Mouse (Mus musculus): ENCODE measurements around the gene 2310002L09Rik. TPM values are rescaled to one million over a fixed set of nuclear protein-coding genes. Genes with fewer than 3 reads are reported as not detected.
"Not testable (repeated sequence)": the region's sequence is repeated elsewhere in the genome, so short reads cannot be mapped to it uniquely, and the experiment has no call there.

Gene 2310002L09Rik
- not detected in 2 replicates for polyA plus RNA-seq (2014; fragmentation: Nextera tagmentation; extraction: Ambion mirVana)

DNA sequence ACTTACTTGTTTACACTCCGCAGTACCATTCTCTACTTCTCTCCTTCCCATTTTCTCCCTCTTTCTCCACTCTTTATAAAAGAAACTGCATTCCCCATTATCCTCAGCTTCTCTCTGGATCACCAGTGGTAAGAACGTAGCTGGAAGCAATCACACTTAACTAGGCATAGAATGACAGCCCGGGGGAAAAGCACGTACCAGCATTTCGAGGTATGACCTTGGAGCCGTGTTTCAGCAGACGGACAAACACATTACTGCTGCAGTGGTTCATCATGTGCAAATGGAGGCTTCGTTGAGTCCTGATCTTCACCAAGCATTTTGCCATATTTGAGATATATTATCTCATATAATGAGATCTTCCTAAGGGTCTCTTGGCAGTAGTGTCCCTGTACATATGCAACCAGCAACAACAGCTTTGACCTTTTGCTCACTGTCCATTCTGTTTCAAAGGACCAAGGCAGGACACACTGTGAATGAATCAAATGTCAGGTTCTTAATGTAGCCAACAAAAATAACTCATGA is at the start of gene 2310002L09Rik:
Gene 2310002L09Rik, minus strand, starts transcription at position 472 of the 522 bp plus-strand sequence.
- Histone ChIP-seq H3K9me3 (ENCODE audit: control insufficient read depth, low read length) (no peaks in the 10 kb centered on the region), H3K4me1 (ENCODE audit: control insufficient read depth, insufficient read depth, low read length) (no peaks in the 10 kb centered on the region)

DNA sequence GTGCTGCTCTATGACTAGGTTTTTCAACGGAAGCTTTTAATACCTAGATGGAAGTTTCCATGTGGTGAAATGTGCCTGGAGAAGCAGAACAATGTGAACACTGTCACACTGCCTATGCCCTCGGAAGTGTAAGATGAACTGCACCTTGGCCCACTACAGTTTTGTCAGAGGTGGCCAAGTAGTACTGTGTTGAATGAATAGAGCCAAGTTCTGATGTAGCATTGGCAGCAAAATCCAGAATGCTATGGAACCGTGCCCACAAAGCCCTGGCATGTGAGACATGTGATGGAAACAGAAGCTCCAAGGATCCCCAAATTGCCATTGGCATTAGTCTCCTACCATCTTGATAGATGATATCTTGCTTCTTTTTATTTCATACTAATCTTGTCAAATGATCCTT is 29.8 kb upstream of the 2310002L09Rik start:
- DNase-seq, result no peak

More for the DNA sequence above, at the start of gene 2310002L09Rik:
- H3K27ac ChIP-seq (replicated peaks; ENCODE audit: low read depth, low read length), result no peak within 1 kb of the TSS
- ATAC-seq (ENCODE audit: low FRiP score, low TSS enrichment) (no peak), DNase-seq (no peak)
- no peak within 1 kb of the TSS for H3K4me2 ChIP-seq (ENCODE audit: low read length)
- H3K36me3 ChIP-seq (ENCODE audit: control insufficient read depth, insufficient read depth, low read length), result no peaks in the 10 kb centered on the region
- 83% methylated on average over 8 of the region's 8 CpGs for WGBS
- no peaks in the 10 kb centered on the region for H3K27me3 ChIP-seq (ENCODE audit: control insufficient read depth, insufficient read depth, low read length)
- no peak within 1 kb of the TSS for H3K4me3 ChIP-seq (replicated peaks; ENCODE audit: low read depth, low read length)
- H3K9ac ChIP-seq (replicated peaks; ENCODE audit: low read length), result no peak within 1 kb of the TSS

DNA sequence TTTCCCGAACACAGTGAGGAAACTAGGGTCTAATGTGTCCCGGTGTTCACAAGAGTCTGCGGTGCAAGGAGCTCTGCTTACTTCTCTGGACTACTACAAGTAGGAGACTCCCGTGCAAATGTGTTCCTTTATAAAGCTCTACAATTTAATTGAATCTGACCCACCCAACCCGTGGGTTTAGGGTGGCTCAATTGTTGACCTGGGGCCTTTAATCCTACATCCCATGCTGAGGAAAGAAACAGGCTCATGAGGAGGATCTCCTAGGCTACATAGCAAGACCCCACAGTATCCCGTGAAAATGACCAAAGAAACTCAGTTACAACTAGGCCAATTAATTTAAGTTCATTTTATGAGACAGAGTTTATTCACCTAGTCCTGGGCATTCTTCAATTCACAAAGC is 30.0 kb downstream of the 2310002L09Rik start, which contains the start of gene Gm11756:
Gene Gm11756, minus strand, starts transcription at position 101 of the 400 bp plus-strand sequence.
- WGBS, result 85% methylated on average over 6 of the region's 6 CpGs
- not testable (repeated sequence) for ATAC-seq (ENCODE audit: low FRiP score, low TSS enrichment); H3K9ac ChIP-seq (replicated peaks; ENCODE audit: low read length); H3K36me3 ChIP-seq (ENCODE audit: control insufficient read depth, insufficient read depth, low read length); H3K4me1 ChIP-seq (ENCODE audit: control insufficient read depth, insufficient read depth, low read length); H3K4me2 ChIP-seq (ENCODE audit: low read length); H3K4me3 ChIP-seq (replicated peaks; ENCODE audit: low read depth, low read length); DNase-seq; H3K27me3 ChIP-seq (ENCODE audit: control insufficient read depth, insufficient read depth, low read length); H3K9me3 ChIP-seq (ENCODE audit: control insufficient read depth, low read length); H3K27ac ChIP-seq (replicated peaks; ENCODE audit: low read depth, low read length)

More for the DNA sequence above, 29.8 kb upstream of the 2310002L09Rik start:
- WGBS, result 88% methylated on average over 3 of the region's 3 CpGs
- Histone ChIP-seq H3K27me3 (ENCODE audit: control insufficient read depth, insufficient read depth, low read length) (no peaks in the 10 kb centered on the region), H3K9ac (replicated peaks; ENCODE audit: low read length) (no peak overlapping the region), H3K4me2 (ENCODE audit: low read length) (no peak overlapping the region), H3K4me1 (ENCODE audit: control insufficient read depth, insufficient read depth, low read length) (no peaks in the 10 kb centered on the region), H3K4me3 (replicated peaks; ENCODE audit: low read depth, low read length) (no peak overlapping the region), H3K9me3 (ENCODE audit: control insufficient read depth, low read length) (no peaks in the 10 kb centered on the region), H3K36me3 (ENCODE audit: control insufficient read depth, insufficient read depth, low read length) (no peaks in the 10 kb centered on the region), H3K27ac (replicated peaks; ENCODE audit: low read depth, low read length) (no peak overlapping the region)
- ATAC-seq (ENCODE audit: low FRiP score, low TSS enrichment), result no peak

DNA sequence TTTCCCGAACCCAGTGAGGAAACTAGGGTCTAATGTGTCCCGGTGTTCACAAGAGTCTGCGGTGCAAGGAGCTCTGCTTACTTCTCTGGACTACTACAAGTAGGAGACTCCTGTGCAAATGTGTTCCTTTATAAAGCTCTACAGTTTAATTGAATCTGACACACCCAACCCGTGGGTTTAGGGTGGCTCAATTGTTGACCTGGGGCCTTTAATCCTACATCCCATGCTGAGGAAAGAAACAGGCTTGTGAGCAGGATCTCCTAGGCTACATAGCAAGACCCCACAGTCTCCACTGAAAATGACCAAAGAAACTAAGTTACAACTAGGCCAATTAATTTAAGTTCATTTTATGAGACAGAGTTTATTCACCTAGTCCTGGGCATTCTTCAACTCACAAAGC is 44.8 kb downstream of the 2310002L09Rik start, which contains the start of gene Gm13871:
Gene Gm13871, minus strand, starts transcription at position 101 of the 400 bp plus-strand sequence.
- H3K27ac ChIP-seq (replicated peaks; ENCODE audit: low read depth, low read length); H3K4me1 ChIP-seq (ENCODE audit: control insufficient read depth, insufficient read depth, low read length); DNase-seq; H3K9ac ChIP-seq (replicated peaks; ENCODE audit: low read length); ATAC-seq (ENCODE audit: low FRiP score, low TSS enrichment); H3K27me3 ChIP-seq (ENCODE audit: control insufficient read depth, insufficient read depth, low read length); H3K9me3 ChIP-seq (ENCODE audit: control insufficient read depth, low read length); H3K4me3 ChIP-seq (replicated peaks; ENCODE audit: low read depth, low read length); H3K4me2 ChIP-seq (ENCODE audit: low read length); H3K36me3 ChIP-seq (ENCODE audit: control insufficient read depth, insufficient read depth, low read length): not testable (repeated sequence)
- no CpG with 5 or more reads among the region's 4 CpGs for WGBS

DNA sequence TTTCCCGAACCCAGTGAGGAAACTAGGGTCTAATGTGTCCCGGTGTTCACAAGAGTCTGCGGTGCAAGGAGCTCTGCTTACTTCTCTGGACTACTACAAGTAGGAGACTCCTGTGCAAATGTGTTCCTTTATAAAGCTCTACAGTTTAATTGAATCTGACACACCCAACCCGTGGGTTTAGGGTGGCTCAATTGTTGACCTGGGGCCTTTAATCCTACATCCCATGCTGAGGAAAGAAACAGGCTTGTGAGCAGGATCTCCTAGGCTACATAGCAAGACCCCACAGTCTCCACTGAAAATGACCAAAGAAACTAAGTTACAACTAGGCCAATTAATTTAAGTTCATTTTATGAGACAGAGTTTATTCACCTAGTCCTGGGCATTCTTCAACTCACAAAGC is 59.6 kb downstream of the 2310002L09Rik start, which contains the start of gene Gm11757:
Gene Gm11757, minus strand, starts transcription at position 101 of the 400 bp plus-strand sequence.
- not testable (repeated sequence) for DNase-seq; H3K9ac ChIP-seq (replicated peaks; ENCODE audit: low read length); H3K9me3 ChIP-seq (ENCODE audit: control insufficient read depth, low read length); H3K36me3 ChIP-seq (ENCODE audit: control insufficient read depth, insufficient read depth, low read length); H3K27me3 ChIP-seq (ENCODE audit: control insufficient read depth, insufficient read depth, low read length); H3K4me1 ChIP-seq (ENCODE audit: control insufficient read depth, insufficient read depth, low read length); ATAC-seq (ENCODE audit: low FRiP score, low TSS enrichment); H3K4me2 ChIP-seq (ENCODE audit: low read length); H3K27ac ChIP-seq (replicated peaks; ENCODE audit: low read depth, low read length); H3K4me3 ChIP-seq (replicated peaks; ENCODE audit: low read depth, low read length)
- WGBS, result no CpG with 5 or more reads among the region's 4 CpGs

Other genes starting within 250 kb of the 2310002L09Rik start
- 0.39 and 0.50 TPM in 2 replicates for gene Rasef, start 159.9 kb downstream of the 2310002L09Rik start, polyA plus RNA-seq (2014; fragmentation: Nextera tagmentation; extraction: Ambion mirVana)
- not detected in 2 replicates for gene Gm11758, start 74.6 kb downstream of the 2310002L09Rik start, polyA plus RNA-seq (2014; fragmentation: Nextera tagmentation; extraction: Ambion mirVana)
- gene Gm11757, start 59.7 kb downstream of the 2310002L09Rik start, polyA plus RNA-seq (2014; fragmentation: Nextera tagmentation; extraction: Ambion mirVana), result not detected in 2 replicates
- not detected in 2 replicates for gene Gm13871, start 44.9 kb downstream of the 2310002L09Rik start, polyA plus RNA-seq (2014; fragmentation: Nextera tagmentation; extraction: Ambion mirVana)
- gene Gm11756, start 30.1 kb downstream of the 2310002L09Rik start, polyA plus RNA-seq (2014; fragmentation: Nextera tagmentation; extraction: Ambion mirVana), result not detected in 2 replicates
- 29.7 and 30.5 TPM in 2 replicates for gene Frmd3, start 62.6 kb upstream of the 2310002L09Rik start, polyA plus RNA-seq (2014; fragmentation: Nextera tagmentation; extraction: Ambion mirVana)

Data from midbrain, embryonic 14.5 days (tissue).